Mouse (Mus musculus): ENCODE measurements around the gene Cux2.

DNA sequence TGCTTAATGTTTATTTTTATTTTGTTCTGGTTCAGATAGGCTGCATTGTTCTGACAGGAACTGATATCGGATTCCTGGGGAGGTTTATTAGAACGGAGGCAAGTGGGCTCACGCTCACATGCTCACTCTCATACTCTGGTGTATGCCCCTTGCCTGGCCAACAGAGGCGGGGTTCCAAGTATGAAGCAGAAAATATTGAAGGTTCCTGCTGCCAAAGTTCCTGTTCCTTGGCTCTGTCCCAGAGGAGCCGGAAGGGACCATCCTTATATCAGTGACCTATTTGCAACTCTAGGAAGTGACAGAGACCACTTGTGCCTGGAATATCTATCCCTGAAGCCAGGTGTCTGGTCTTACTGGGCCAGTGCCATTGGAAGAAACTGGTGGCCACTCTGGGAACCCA lies 94.1 kb downstream of the Cux2 start:
- TF ChIP-seq CTCF (IDR thresholded peaks at IDR 0.05; ENCODE audit: insufficient read depth, low read length) (no peak), POLR2A (IDR thresholded peaks at IDR 0.05; ENCODE audit: borderline replicate concordance, extremely low read depth, low read depth, low read length) (no peak)
